Mouse (Mus musculus) limb, embryonic 14.5 days (tissue): ENCODE results near the gene Epha4. TPM values are rescaled to one million over a fixed set of nuclear protein-coding genes. Genes with fewer than 3 reads are reported as not detected.

Experiments
- ATAC-seq: fragments of 200-750 bp; cut with Nextera tagmentation; 2 replicates; pipeline ENCODE4 v1.8.0; 2017; ENCODE audit warnings: low read depth, moderate number of reproducible peaks, moderate TSS enrichment; ENCODE audit not compliant: low FRiP score
- DNase-seq: peaks from one replicate; pipeline ENCODE4 v3.0.0-alpha.2; 2015; ENCODE audit warnings: low spot score
- H3K27ac ChIP-seq: fragments of 300-500 bp; sonication (generic); replicated peaks from 2 replicates; pipeline ENCODE4 v1.5.1; 2014; ENCODE audit warnings: low read depth, mild to moderate bottlenecking, low read length, moderate library complexity, mixed read lengths
- H3K27me3 ChIP-seq: fragments of 300-500 bp; sonication (generic); 2 replicates; pipeline ENCODE4 v1.6.1; 2014; ENCODE audit warnings: low read length, mixed read lengths; ENCODE audit not compliant: control insufficient read depth, insufficient read depth
- H3K36me3 ChIP-seq: fragments of 300-500 bp; sonication (generic); 2 replicates; pipeline ENCODE4 v1.6.1; 2014; ENCODE audit warnings: mild to moderate bottlenecking, low read length, moderate library complexity, mixed read lengths; ENCODE audit not compliant: control insufficient read depth, insufficient read depth
- H3K4me1 ChIP-seq: fragments of 300-500 bp; sonication (generic); 2 replicates; pipeline ENCODE4 v1.6.1; 2014; ENCODE audit warnings: antibody characterized with exemption, low read length, mixed read lengths; ENCODE audit not compliant: control insufficient read depth, insufficient read depth
- H3K4me2 ChIP-seq: fragments of 300-500 bp; sonication (generic); replicated peaks from 2 replicates; pipeline ENCODE4 v1.6.1; 2014; ENCODE audit warnings: low read depth, mild to moderate bottlenecking, low read length, moderate library complexity; ENCODE audit not compliant: severe bottlenecking
- H3K4me3 ChIP-seq: fragments of 300-500 bp; sonication (generic); replicated peaks from 2 replicates; pipeline ENCODE4 v1.5.1; 2014; ENCODE audit warnings: low read length
- H3K9ac ChIP-seq: fragments of 300-500 bp; sonication (generic); 2 replicates; pipeline ENCODE4 v1.6.1; 2014; ENCODE audit warnings: mild to moderate bottlenecking, low read depth, low read length, moderate library complexity; ENCODE audit not compliant: severe bottlenecking
- H3K9me3 ChIP-seq: fragments of 300-500 bp; sonication (generic); 2 replicates; pipeline ENCODE4 v1.6.1; 2016; ENCODE audit warnings: low read length; ENCODE audit not compliant: control insufficient read depth
- POLR2A ChIP-seq: fragments of 200-500 bp; IDR thresholded peaks from 2 replicates; pipeline ENCODE4 v1.8.0; 2012; ENCODE audit warnings: inconsistent platforms, mild to moderate bottlenecking, moderate library complexity, borderline replicate concordance; ENCODE audit not compliant: insufficient read depth, insufficient read length; ENCODE audit errors: extremely low read depth
- WGBS: fragments of 180-500 bp; shearing (Covaris S2); extraction: QIAGEN DNeasy Blood & Tissue Kit; methylation state at CpG from one replicate; pipeline ENCODE4 v1.1.7; 2014; 5-methylcytosine and 5-hydroxymethylcytosine counted together
- polyA plus RNA-seq, 2 experiments: library from polyadenylated mRNA; depleted of rRNA in 1 of 2; stranded (reverse) in 1 of 2; unstranded in 1 of 2; fragments of >200 nt; fragmentation: Nextera tagmentation in 1 of 2; extraction: Ambion mirVana in 1 of 2; gene quantifications; 2 replicates each; pipeline versions ENCODE4 v1.2.1 to v1.2.3; 2012 to 2014

The Epha4 gene
- polyA plus RNA-seq, 2 experiments, result 34.5 to 53.5 TPM

- WGBS, result 80% methylated on average over 2 of the region's 2 CpGs
- no peak for ATAC-seq
- peaks cover 2% of the 10 kb centered on the region; the same call in 1 of the 2 replicates for H3K4me1 ChIP-seq
Observed at GRCm38 (mm10) chr1:77432489-77432888, 82.4 kb downstream of the Epha4 start.

GRCm38 (mm10) chr1:77429174-77429573, 85.7 kb downstream of the Epha4 start:
- ATAC-seq, result no peak

More at GRCm38 (mm10) chr1:77432489-77432888, 82.4 kb downstream of the Epha4 start:
- DNase-seq, result no peak
- Histone ChIP-seq H3K9ac (no peak overlapping the region), H3K4me2 (no peak overlapping the region), H3K4me3 (no peak overlapping the region), H3K27ac (no peak overlapping the region), H3K36me3 (peaks cover 7% of the 10 kb centered on the region; the same call in 1 of the 2 replicates), H3K9me3 (no peaks in the 10 kb centered on the region), H3K27me3 (no peaks in the 10 kb centered on the region)
- no peak for TF ChIP-seq POLR2A

GRCm38 (mm10) chr1:77426956-77427355, 87.9 kb downstream of the Epha4 start:
- WGBS, result 66% methylated on average over 6 of the region's 6 CpGs
- peaks cover 27% of the 10 kb centered on the region for H3K36me3 ChIP-seq

More at GRCm38 (mm10) chr1:77429174-77429573, 85.7 kb downstream of the Epha4 start:
- DNase-seq, result no peak
- Histone ChIP-seq H3K27ac (no peak overlapping the region), H3K9me3 (no peaks in the 10 kb centered on the region), H3K4me1 (peaks cover 2% of the 10 kb centered on the region; the same call in 1 of the 2 replicates), H3K4me2 (no peak overlapping the region), H3K27me3 (no peaks in the 10 kb centered on the region), H3K9ac (no peak overlapping the region), H3K4me3 (no peak overlapping the region), H3K36me3 (peaks cover 25% of the 10 kb centered on the region)
- 69% methylated on average over 6 of the region's 6 CpGs for WGBS
- TF ChIP-seq POLR2A, result no peak

GRCm38 (mm10) chr1:77425171-77425570, 89.7 kb downstream of the Epha4 start:
- 73% methylated on average over 3 of the region's 3 CpGs for WGBS
- H3K27me3 ChIP-seq, result no peaks in the 10 kb centered on the region
- no peak for DNase-seq
- no peak overlapping the region for H3K9ac ChIP-seq
- no peaks in the 10 kb centered on the region for H3K9me3 ChIP-seq
- H3K27ac ChIP-seq, result no peak overlapping the region
- H3K36me3 ChIP-seq, result peaks cover 27% of the 10 kb centered on the region
- no peak for TF ChIP-seq POLR2A
- no peak overlapping the region for H3K4me2 ChIP-seq
- peaks cover 8% of the 10 kb centered on the region; the same call in 1 of the 2 replicates for H3K4me1 ChIP-seq
- H3K4me3 ChIP-seq, result no peak overlapping the region
- ATAC-seq, result no peak

More at GRCm38 (mm10) chr1:77426956-77427355, 87.9 kb downstream of the Epha4 start:
- DNase-seq (no peak), ATAC-seq (no peak)
- Histone ChIP-seq H3K4me1 (peaks cover 8% of the 10 kb centered on the region; the same call in 1 of the 2 replicates), H3K9me3 (no peaks in the 10 kb centered on the region), H3K9ac (no peak overlapping the region), H3K27ac (no peak overlapping the region), H3K4me3 (no peak overlapping the region), H3K27me3 (no peaks in the 10 kb centered on the region), H3K4me2 (no peak overlapping the region)
- no peak for TF ChIP-seq POLR2A

GRCm38 (mm10) chr1:77421081-77421480, 93.8 kb downstream of the Epha4 start:
- Histone ChIP-seq H3K4me3 (no peak overlapping the region), H3K9ac (no peak overlapping the region), H3K9me3 (no peaks in the 10 kb centered on the region), H3K36me3 (peaks cover 12% of the 10 kb centered on the region), H3K4me1 (peaks cover 17% of the 10 kb centered on the region), H3K4me2 (no peak overlapping the region), H3K27me3 (no peaks in the 10 kb centered on the region), H3K27ac (no peak overlapping the region)
- no peak for ATAC-seq
- no peak for DNase-seq
- no peak for TF ChIP-seq POLR2A
- WGBS, result 88% methylated on average over 3 of the region's 3 CpGs

GRCm38 (mm10) chr1:77420348-77420747, 94.5 kb downstream of the Epha4 start:
- no peak overlapping the region for H3K4me2 ChIP-seq
- 0 out of 2 replicates have a peak, but pooled peaks cover 5% of the 10 kb centered on the region for H3K36me3 ChIP-seq
- no peaks in the 10 kb centered on the region for H3K27me3 ChIP-seq
- no peak overlapping the region for H3K27ac ChIP-seq
- DNase-seq, result no peak
- no peak for TF ChIP-seq POLR2A
- WGBS, result 60% methylated on average over 2 of the region's 2 CpGs
- no peak for ATAC-seq
- no peaks in the 10 kb centered on the region for H3K9me3 ChIP-seq
- H3K9ac ChIP-seq, result no peak overlapping the region
- peaks cover 17% of the 10 kb centered on the region for H3K4me1 ChIP-seq
- H3K4me3 ChIP-seq, result no peak overlapping the region
